Mouse (Mus musculus): ENCODE measurements around the gene Irak1.

Irak1 gene

DNA sequence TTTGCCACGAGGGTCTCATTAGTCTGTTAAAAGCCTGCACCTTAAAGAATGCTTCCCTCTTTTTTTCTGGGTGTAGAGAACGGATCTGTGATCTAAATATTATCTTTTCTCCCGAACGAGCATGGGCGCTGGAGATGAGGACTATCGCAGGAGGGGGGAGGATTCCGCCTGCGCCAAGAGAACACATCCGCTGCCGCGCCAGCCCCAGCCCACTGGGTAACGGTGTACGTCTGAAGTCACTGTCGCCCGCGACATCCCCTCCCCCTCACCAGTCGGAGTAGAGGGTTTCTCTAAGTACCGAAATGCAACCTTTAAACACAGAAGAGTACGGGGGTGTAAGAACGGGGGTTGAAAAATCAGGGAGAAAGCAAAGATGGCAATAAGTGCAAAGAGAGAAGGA, 58.4 kb downstream of the Irak1 start:
- DNase-seq: peak; percentile 40

DNA sequence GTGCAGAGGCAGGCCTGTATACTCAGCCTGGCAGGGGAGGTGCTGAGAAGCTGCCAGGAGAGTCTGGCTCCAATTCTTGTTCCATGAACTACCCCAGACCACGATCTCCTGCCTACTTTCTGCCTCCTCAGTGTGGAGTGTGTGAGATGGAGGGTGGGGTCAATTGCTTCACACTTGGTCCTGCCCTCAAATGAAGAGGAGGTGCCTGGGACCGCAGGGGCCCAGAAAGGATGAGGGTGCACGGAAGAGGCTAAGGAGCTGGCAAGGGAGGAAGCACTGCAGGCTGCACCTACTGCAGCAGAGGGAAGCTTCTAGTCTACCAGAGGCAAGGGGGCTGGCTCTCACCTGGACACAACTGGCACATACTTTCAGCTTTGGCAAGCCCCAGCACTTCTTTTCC, 59.4 kb downstream of the Irak1 start:
- no peak for DNase-seq

All from cerebellum, adult 8-10 months (tissue).